Mouse (Mus musculus): ENCODE measurements around the gene Ccn2.

- TF ChIP-seq CTCF (IDR thresholded peaks at IDR 0.05; ENCODE audit: low read depth, low read length) (no peak), POLR2A (IDR thresholded peaks at IDR 0.05; ENCODE audit: insufficient read depth, low read length) (no peak)
Observed at GRCm38 (mm10) chr10:24615799-24616198, 20.6 kb downstream of the Ccn2 start.
